Mouse (Mus musculus) hindbrain, embryonic 13.5 days (tissue): ENCODE measurements around the gene Bcas2. TPM values are rescaled to one million over a fixed set of nuclear protein-coding genes. Genes with fewer than 3 reads are reported as not detected.
A peak's percentile ranks its signal among the peaks of the same experiment; 100 is the strongest.
"Not testable (repeated sequence)": the region's sequence is repeated elsewhere in the genome, so short reads cannot be mapped to it uniquely, and the experiment has no call there.

Experiments used
- ATAC-seq: fragments of 200-750 bp; cut with Nextera tagmentation; 2 replicates; pipeline ENCODE4 v1.8.0; 2017; ENCODE audit warnings: moderate TSS enrichment; ENCODE audit not compliant: low FRiP score
- H3K27ac ChIP-seq: fragments of 300-500 bp; sonication (generic); 2 replicates; pipeline ENCODE4 v1.5.1; 2015; ENCODE audit warnings: inconsistent platforms, mild to moderate bottlenecking, moderate library complexity
- H3K27me3 ChIP-seq: fragments of 300-500 bp; sonication (generic); 2 replicates; pipeline ENCODE4 v1.6.1; 2015; ENCODE audit warnings: mild to moderate bottlenecking, inconsistent platforms
- H3K36me3 ChIP-seq: fragments of 300-500 bp; sonication (generic); 2 replicates; pipeline ENCODE4 v1.6.1; 2015; ENCODE audit warnings: mild to moderate bottlenecking, inconsistent platforms
- H3K4me1 ChIP-seq: fragments of 300-500 bp; sonication (generic); replicated peaks from 2 replicates; pipeline ENCODE4 v1.6.1; 2015; ENCODE audit warnings: inconsistent platforms
- H3K4me2 ChIP-seq: fragments of 300-500 bp; sonication (generic); 2 replicates; pipeline ENCODE4 v1.6.1; 2015; ENCODE audit warnings: inconsistent platforms, mild to moderate bottlenecking, moderate library complexity
- H3K4me3 ChIP-seq: fragments of 300-500 bp; sonication (generic); 2 replicates; pipeline ENCODE4 v1.5.1; 2015; ENCODE audit warnings: mild to moderate bottlenecking, inconsistent platforms
- H3K9ac ChIP-seq: fragments of 300-500 bp; sonication (generic); 2 replicates; pipeline ENCODE4 v1.6.1; 2015; ENCODE audit warnings: mild to moderate bottlenecking, inconsistent platforms
- H3K9me3 ChIP-seq: fragments of 300-500 bp; sonication (generic); 2 replicates; pipeline ENCODE4 v1.6.1; 2016; ENCODE audit warnings: inconsistent platforms
- WGBS: fragments of 180-500 bp; shearing (Covaris S2); methylation state at CpG from one replicate; pipeline ENCODE4 v1.1.7; 2015; 5-methylcytosine and 5-hydroxymethylcytosine counted together
- polyA plus RNA-seq: library from polyadenylated mRNA; unstranded; fragments of >200 nt; fragmentation: Nextera tagmentation; extraction: Ambion mirVana; gene quantifications from 2 replicates; pipeline ENCODE4 v1.2.1, GENCODE M21; 2015

Gene Bcas2
- polyA plus RNA-seq, 1 experiment from 2014 or later: 233 TPM

- H3K27ac ChIP-seq, H3K4me3 ChIP-seq, H3K9ac ChIP-seq, H3K36me3 ChIP-seq, ATAC-seq, H3K4me2 ChIP-seq, H3K9me3 ChIP-seq, H3K4me1 ChIP-seq, H3K27me3 ChIP-seq: not testable (repeated sequence)
- WGBS: 76% methylated on average over 11 of the region's 11 CpGs
These were observed 31.2 kb upstream of the Bcas2 start for GRCm38 (mm10) chr3:103140095-103140838.

- Histone ChIP-seq H3K4me1 (peaks cover under 1% of the 10 kb centered on the region), H3K9ac (no peak overlapping the region), H3K9me3 (no peaks in the 10 kb centered on the region), H3K4me2 (no peak overlapping the region), H3K4me3 (no peak overlapping the region), H3K27ac (no peak overlapping the region), H3K36me3 (no peaks in the 10 kb centered on the region), H3K27me3 (no peaks in the 10 kb centered on the region)
- WGBS: 90% methylated on average over 11 of the region's 11 CpGs
- ATAC-seq: no peak
These were observed 30.2 kb upstream of the Bcas2 start for GRCm38 (mm10) chr3:103141287-103141686.

GRCm38 (mm10) chr3:103142366-103142765 lies 29.1 kb upstream of the Bcas2 start:
- no peak overlapping the region for H3K4me3 ChIP-seq
- H3K27me3 ChIP-seq: no peaks in the 10 kb centered on the region
- H3K4me1 ChIP-seq: peaks cover 5% of the 10 kb centered on the region
- H3K27ac ChIP-seq: no peak overlapping the region
- no peak overlapping the region for H3K9ac ChIP-seq
- no peak overlapping the region for H3K4me2 ChIP-seq
- H3K9me3 ChIP-seq: no peaks in the 10 kb centered on the region
- ATAC-seq: no peak
- 88% methylated on average over 10 of the region's 10 CpGs for WGBS
- H3K36me3 ChIP-seq: no peaks in the 10 kb centered on the region

GRCm38 (mm10) chr3:103145336-103145735 lies 26.1 kb upstream of the Bcas2 start:
- H3K4me2 ChIP-seq: no peak overlapping the region
- H3K9me3 ChIP-seq: no peaks in the 10 kb centered on the region
- no peak overlapping the region for H3K4me3 ChIP-seq
- no peaks in the 10 kb centered on the region for H3K36me3 ChIP-seq
- peaks cover 5% of the 10 kb centered on the region for H3K4me1 ChIP-seq
- H3K9ac ChIP-seq: no peak overlapping the region
- 78% methylated on average over 2 of the region's 2 CpGs for WGBS
- ATAC-seq: no peak
- no peak overlapping the region for H3K27ac ChIP-seq
- no peaks in the 10 kb centered on the region for H3K27me3 ChIP-seq

GRCm38 (mm10) chr3:103145791-103146190 lies 25.7 kb upstream of the Bcas2 start:
- no peak for ATAC-seq
- no peaks in the 10 kb centered on the region for H3K36me3 ChIP-seq
- peaks cover 5% of the 10 kb centered on the region for H3K4me1 ChIP-seq
- H3K9me3 ChIP-seq: no peaks in the 10 kb centered on the region
- 71% methylated on average over 4 of the region's 4 CpGs for WGBS
- H3K9ac ChIP-seq: no peak overlapping the region
- H3K4me3 ChIP-seq: no peak overlapping the region
- H3K4me2 ChIP-seq: no peak overlapping the region
- no peaks in the 10 kb centered on the region for H3K27me3 ChIP-seq
- H3K27ac ChIP-seq: no peak overlapping the region

- H3K4me3 ChIP-seq: no peak overlapping the region
- H3K27ac ChIP-seq: no peak overlapping the region
- H3K4me1 ChIP-seq: peaks cover 5% of the 10 kb centered on the region
- H3K9me3 ChIP-seq: no peaks in the 10 kb centered on the region
- H3K36me3 ChIP-seq: no peaks in the 10 kb centered on the region
- 57% methylated on average over 23 of the region's 23 CpGs for WGBS
- H3K4me2 ChIP-seq: peak overlapping the region; percentile 9; the same call in 1 of the 2 replicates
- H3K9ac ChIP-seq: no peak overlapping the region
- ATAC-seq: peak; percentile 36; the same call in 1 of the 2 replicates
- H3K27me3 ChIP-seq: no peaks in the 10 kb centered on the region
These were observed 24.9 kb upstream of the Bcas2 start for GRCm38 (mm10) chr3:103146330-103147166.

- Histone ChIP-seq H3K36me3 (no peaks in the 10 kb centered on the region), H3K27me3 (no peaks in the 10 kb centered on the region), H3K9me3 (no peaks in the 10 kb centered on the region), H3K27ac (no peak overlapping the region), H3K4me1 (peaks cover 5% of the 10 kb centered on the region), H3K4me3 (no peak overlapping the region), H3K9ac (no peak overlapping the region), H3K4me2 (no peak overlapping the region)
- no peak for ATAC-seq
- WGBS: 91% methylated on average over 4 of the region's 4 CpGs
These were observed 23.7 kb upstream of the Bcas2 start for GRCm38 (mm10) chr3:103147775-103148174.

- ATAC-seq: no peak
- H3K27me3 ChIP-seq: no peaks in the 10 kb centered on the region
- WGBS: 90% methylated on average over 10 of the region's 10 CpGs
These were observed 22.5 kb upstream of the Bcas2 start for GRCm38 (mm10) chr3:103148941-103149340.

GRCm38 (mm10) chr3:103153761-103154160 lies 17.7 kb upstream of the Bcas2 start:
- H3K9me3 ChIP-seq: no peaks in the 10 kb centered on the region
- no peaks in the 10 kb centered on the region for H3K27me3 ChIP-seq
- H3K27ac ChIP-seq: no peak overlapping the region
- no peaks in the 10 kb centered on the region for H3K36me3 ChIP-seq
- no peak overlapping the region for H3K4me3 ChIP-seq
- no peak overlapping the region for H3K9ac ChIP-seq
- H3K4me2 ChIP-seq: no peak overlapping the region
- ATAC-seq: no peak
- H3K4me1 ChIP-seq: no peaks in the 10 kb centered on the region

More at GRCm38 (mm10) chr3:103148941-103149340, 22.5 kb upstream of the Bcas2 start:
- Histone ChIP-seq H3K9me3 (no peaks in the 10 kb centered on the region), H3K27ac (no peak overlapping the region), H3K9ac (no peak overlapping the region), H3K4me2 (no peak overlapping the region), H3K4me3 (no peak overlapping the region), H3K36me3 (no peaks in the 10 kb centered on the region), H3K4me1 (peaks cover 5% of the 10 kb centered on the region)

- Histone ChIP-seq H3K27ac (no peak overlapping the region), H3K4me1 (no peaks in the 10 kb centered on the region), H3K36me3 (no peaks in the 10 kb centered on the region), H3K9ac (no peak overlapping the region), H3K9me3 (no peaks in the 10 kb centered on the region), H3K4me3 (no peak overlapping the region), H3K4me2 (no peak overlapping the region), H3K27me3 (no peaks in the 10 kb centered on the region)
- WGBS: 62% methylated on average over 3 of the region's 3 CpGs
- ATAC-seq: no peak
These were observed 12.1 kb upstream of the Bcas2 start for GRCm38 (mm10) chr3:103159232-103159900.

- WGBS: 7% methylated on average over 4 of the region's 4 CpGs
- no peak overlapping the region for H3K27ac ChIP-seq
- H3K9me3 ChIP-seq: no peaks in the 10 kb centered on the region
- H3K4me1 ChIP-seq: peaks cover 18% of the 10 kb centered on the region
- ATAC-seq: no peak
- H3K9ac ChIP-seq: no peak overlapping the region
- H3K27me3 ChIP-seq: 0 out of 2 replicates have a peak, but pooled peaks cover 3% of the 10 kb centered on the region
- H3K4me2 ChIP-seq: no peak overlapping the region
- no peak overlapping the region for H3K4me3 ChIP-seq
- peaks cover 15% of the 10 kb centered on the region for H3K36me3 ChIP-seq
These were observed 1.7 kb upstream of the Bcas2 start for GRCm38 (mm10) chr3:103169771-103170170.

GRCm38 (mm10) chr3:103172615-103173014 lies 1.2 kb downstream of the Bcas2 start:
- peak overlapping the region; percentile 74 for H3K4me2 ChIP-seq
- no peak for ATAC-seq
- 70% methylated on average over 5 of the region's 5 CpGs for WGBS

More at GRCm38 (mm10) chr3:103172615-103173014, 1.2 kb downstream of the Bcas2 start:
- Histone ChIP-seq H3K4me1 (peaks cover 18% of the 10 kb centered on the region), H3K36me3 (peaks cover 39% of the 10 kb centered on the region), H3K9ac (peak overlapping the region; percentile 89), H3K9me3 (no peaks in the 10 kb centered on the region), H3K4me3 (peak overlapping the region; percentile 79), H3K27me3 (no peaks in the 10 kb centered on the region), H3K27ac (no peak overlapping the region)
